Mouse (Mus musculus) lung, postnatal 25 days (tissue): ENCODE results near the gene Mecom.

ENCODE experiments used
- DNase-seq: peaks from one replicate; pipeline ENCODE4 v3.0.0; 2022; ENCODE audit warnings: low spot score

Mecom gene

DNA sequence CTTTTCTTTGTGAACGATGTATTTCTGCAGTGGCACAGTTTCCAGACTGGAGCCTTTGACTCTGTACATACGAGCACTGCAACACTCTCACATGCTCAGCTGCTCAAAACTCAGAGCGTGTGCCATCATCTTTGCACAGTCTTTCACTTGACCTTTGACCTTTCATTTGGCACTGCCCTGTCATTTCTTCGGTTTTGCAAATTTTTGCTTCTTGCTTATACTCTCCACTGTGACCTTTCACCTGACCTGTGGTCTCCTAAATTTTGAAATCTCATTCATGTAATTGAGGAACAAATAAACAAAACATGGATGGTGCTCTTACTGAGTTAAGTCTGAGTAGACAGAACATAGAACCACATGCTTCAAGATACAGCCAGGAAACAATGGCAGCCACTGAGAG is 446.7 kb downstream of the Mecom start:
- DNase-seq, result no peak

DNA sequence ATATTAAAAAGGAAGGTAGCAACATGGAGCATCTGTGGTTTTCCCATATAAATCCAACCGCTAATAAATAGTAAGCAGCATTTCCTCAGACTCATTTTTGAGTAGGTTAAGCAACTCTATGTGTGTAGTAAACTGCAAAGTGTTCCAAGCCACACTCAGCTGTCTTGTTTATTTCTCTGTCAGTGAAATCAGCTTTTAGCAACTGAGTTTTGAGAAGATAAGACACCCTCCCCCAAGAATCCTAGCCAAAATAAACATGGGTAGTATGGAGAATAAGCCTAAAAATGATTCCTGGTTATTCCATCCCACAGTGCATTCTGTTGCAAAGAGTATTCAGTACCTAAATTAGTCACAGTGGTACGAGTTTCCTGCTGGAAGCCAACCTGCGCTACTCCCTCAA is 450.1 kb downstream of the Mecom start:
- no peak for DNase-seq

DNA sequence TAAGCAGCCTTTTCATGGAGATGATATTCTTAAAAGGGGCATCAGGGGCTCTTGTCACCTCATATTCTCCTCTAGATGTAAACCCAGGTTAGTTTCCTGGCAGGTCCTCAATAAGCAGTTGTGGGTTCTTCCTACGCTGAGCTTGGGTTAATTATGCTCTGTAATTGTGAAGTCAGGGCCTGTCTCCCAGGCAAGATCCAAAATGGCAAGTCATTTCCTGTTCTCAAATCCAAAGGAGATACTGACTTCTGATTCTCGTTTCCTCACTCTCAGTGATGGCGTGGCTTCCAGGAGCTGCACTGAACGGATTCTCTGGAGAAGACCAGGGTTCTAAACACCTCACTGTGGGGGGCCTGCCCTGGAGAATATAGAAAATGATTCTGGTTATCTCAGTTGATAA is 450.7 kb downstream of the Mecom start:
- no peak for DNase-seq

DNA sequence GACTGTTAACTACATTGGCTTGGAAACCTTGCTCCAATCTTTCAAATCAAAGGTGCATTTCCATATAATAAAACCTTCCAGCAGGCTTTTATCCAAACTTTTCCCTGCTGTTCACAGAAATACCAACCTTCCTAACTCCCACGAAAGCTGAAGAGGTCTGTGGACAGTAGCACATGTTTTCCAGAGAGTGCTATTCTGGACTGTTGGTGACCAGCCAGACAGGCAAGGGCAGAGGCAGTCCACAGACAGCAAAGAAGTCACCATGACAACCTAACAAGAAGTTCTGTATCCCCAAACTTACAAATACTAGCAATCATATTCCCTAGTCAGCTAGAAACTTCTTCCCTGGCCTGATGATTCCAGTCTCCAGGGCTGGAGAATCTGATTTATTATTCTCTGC is 454.8 kb downstream of the Mecom start:
- DNase-seq, result no peak

DNA sequence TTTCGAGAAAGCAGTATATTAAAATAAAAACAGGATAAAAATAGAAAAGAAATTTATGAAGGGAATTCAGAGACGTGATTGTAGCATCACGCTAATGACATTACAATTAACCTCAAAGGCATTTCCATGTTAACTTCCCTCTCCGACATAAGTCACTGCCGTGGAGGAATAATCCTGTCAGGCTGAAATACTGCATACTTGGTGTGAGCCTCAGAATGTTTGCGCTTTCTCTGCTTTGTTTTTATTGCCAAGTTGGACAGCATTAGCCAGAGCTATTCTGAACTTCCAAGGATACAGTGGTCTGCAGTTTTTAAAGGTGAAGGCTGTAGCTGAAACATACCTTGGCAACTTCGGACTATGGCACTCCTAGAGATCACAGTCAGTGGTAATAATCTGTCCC is 455.3 kb downstream of the Mecom start:
- DNase-seq, result no peak

DNA sequence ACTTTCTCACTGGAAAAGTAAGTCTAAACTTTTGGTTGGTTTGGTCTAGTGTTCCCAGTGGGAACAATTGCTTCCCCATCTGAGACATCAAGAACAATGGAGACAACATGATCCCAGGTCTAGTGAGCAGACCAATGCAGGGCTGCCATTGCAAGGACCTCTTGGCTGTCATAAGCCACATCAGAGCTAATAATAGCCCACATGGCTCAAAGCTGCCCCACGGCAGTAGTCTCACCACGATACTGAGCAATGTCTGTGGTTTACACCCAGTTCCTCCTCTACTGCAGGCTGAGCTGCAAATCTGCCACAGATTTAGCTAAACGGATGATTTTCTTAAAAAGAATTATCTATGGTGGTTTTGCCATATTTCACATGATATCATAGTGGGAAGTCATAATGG is 455.9 kb downstream of the Mecom start:
- no peak for DNase-seq

DNA sequence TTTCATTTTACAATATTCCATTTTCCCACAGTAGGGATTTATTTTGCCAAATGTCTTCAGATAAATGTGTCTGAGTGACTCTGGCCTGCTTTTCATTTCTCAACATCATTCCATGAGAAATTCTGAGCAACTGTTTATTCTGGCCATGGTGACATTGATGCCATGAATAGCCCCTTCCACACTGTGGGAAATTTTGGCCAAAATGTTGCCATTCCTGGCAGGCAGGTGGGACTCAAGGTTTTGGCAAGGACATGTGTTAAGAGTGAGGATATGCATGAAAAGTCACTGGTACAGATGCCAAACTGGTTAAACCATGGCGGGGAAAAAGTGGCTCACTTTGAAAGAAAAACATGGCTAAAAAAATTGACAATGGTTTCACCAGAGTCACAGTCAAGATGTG is 456.4 kb downstream of the Mecom start:
- DNase-seq, result no peak

DNA sequence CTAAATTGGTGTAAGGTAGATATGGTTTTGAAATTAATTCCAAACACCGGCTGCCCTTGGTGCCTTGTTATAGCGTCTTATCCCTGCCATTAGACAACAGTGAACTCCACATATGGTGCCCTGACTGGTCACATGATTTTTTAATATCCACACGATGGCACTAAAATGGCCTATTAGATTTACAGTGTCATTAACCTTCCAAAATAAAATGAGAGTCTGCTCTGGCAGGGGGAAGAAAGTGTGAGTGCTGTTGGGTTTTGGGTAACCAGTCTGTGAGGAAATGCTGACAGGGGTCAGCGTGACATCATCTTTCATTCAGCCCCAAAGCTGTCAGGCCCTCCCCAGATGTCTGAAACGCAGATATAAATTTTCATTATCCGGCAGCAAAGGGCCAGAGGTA is 461.7 kb downstream of the Mecom start:
- no peak for DNase-seq

DNA sequence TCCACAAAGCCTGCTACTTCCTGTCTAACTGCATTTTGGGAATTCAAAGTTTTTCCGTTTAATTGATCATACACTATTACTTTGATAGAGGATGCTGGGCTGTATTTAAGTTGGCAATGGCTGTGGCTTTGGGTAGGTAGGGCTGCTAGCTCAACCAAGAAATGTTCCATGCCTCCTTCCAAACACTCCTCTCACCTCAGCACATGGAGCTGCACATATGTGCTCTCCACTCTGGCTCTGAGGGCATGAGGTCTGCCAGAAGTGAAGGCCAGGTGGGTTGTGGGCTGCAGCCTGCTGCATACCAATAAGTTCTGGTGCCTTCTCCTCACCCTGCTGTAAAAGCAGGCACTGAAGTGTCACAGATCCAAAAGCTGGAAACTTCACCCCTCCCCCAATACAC is 464.0 kb downstream of the Mecom start:
- no peak for DNase-seq

DNA sequence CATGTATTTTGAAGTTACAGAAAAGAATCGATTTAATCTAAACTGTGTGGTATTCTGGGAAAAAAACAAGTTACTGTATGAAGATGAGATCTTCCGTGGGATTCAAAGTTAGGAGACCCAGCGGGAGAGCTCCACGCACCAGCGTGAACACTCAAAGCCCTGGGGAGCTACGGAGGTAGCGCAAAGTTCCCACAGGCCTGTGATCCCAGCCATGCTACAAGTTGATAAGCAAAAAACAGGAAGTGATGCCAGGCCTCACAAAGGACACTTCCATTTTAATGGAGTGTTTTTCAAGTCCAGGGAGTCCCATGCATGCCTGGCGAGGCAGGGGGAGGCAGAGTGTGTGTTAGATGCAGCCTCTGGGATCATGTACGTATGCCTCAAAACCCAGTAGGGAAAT is 464.5 kb downstream of the Mecom start:
- DNase-seq, result no peak

DNA sequence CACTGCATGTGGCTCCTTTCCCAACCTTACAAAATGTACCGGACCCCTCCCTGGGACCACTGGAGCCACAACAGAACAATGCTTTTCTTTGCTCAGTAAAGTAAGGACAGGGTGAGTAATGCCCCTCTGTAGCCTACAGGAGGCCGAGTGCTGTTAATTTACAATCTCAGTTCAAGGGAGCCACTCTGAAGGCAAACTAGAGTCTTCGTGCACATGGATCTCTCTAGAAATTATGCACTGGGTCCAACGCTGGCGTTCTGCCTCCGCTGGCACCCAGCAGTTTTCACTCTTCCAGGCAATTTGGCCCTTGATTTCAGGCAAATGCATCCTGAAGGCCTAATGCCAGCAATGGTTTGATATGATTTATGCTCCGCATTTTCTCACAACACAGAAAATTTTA is 467.0 kb downstream of the Mecom start:
- no peak for DNase-seq

DNA sequence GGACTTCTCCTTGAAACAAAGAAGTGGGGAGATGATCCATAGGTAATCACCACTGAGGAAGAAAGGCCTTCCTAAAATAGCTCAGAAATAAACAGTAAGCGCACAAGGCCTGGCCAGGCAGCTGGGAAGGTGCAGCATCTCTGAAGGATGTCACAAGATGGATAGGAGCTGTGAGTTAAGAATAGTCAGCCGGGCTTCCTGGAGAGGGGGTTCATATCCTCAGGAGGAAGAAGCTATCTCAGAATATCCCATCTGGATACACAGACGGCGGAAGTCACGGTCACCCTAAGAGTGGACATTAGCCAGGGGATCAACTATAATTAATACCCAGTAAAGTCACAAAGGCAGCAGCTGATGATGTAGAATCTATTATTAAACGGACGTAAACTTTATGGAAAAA is 471.3 kb downstream of the Mecom start:
- DNase-seq, result no peak

DNA sequence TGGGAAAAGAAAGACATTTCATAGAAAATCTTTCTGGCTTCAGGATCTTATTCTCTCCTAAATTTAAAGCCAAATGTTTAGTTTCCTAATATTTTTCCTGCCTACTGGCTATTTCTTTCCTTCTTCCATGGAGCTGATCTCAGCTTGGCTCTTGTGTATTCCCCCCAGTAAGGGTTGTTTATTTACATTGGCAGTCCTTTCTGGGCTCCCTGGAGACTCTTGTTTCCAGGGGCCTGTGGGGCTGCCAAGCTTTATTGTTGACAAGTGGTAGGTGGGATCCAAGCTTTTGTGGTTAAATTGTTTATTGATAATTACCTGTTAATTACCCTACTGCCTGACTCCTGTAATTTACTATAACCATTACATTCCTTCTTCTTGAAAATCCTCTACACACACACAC is 476.5 kb downstream of the Mecom start:
- no peak for DNase-seq

DNA sequence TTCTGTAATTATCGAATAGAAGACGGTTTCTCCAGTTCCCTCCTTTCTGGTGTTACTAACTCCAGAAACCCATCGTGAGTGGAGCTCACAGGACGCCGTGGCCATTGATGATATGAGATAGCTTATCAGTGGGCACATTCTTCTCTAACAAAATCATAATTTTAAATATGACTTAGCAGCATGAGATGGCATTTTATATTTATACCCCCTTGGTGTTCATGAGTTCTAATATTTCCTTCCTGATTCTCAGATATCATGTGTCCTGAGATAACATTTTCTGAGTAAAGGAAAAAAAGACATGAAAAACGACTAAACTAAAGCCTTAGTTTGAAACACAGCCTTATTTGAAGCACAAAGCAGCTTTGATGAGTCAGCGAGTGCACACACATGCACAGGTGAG is 481.3 kb downstream of the Mecom start:
- no peak for DNase-seq

DNA sequence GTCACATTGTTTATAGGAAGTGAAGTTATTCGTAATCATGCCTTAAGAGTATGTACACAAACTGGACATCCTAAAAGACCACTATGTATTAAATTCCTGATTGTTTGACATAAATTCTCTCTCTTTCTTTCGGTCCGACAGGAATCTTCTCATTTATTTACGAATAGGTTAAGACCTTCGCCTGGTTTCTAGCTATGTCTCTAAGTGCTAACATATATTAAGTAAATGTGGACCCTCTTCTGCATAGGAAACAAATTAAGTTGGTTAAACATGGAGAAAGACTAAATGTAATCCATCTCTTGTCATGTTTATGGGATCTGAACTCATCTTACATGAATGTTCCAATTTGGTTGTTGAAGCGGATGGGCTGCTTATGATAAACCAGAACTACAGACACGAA is 487.8 kb downstream of the Mecom start:
- DNase-seq, result no peak

DNA sequence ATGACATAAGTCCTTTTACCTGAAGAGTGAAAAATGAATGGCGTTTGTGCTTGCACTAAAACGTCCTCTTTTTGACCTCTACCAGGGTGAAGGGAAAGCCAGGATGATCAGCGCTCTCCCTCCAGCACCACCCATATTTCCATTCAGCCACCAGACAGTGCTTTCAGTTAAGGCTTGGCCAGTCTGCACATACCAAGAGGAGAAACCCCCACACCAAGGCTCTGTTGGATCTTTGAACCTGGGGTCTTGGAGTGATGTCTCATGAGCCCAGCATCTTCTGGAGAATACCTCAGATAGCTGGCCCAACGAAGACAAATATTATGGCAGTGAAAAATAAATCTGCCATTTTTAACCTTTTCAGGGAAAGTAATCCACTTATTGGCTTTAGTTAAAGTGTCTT is 488.2 kb downstream of the Mecom start:
- DNase-seq, result no peak

DNA sequence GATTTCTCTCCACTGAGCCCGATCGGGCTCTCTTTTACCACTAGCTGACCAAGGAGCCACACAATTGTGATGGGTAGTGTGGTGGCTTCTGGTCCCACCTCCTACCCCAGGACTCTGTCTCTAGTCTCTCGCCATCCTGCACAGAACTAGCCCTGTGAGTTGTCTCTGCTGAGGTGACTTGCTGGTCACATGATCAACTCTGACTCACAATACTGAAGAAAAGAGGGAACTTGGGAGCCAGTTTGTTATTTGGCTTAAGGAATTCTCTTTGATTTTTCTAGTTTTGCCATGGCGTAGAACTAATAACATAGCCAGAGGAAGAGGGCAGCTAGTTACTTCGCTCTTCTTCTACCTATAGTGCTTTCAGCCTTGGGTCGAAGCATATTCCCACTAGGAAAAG is 496.5 kb downstream of the Mecom start:
- DNase-seq, result no peak

DNA sequence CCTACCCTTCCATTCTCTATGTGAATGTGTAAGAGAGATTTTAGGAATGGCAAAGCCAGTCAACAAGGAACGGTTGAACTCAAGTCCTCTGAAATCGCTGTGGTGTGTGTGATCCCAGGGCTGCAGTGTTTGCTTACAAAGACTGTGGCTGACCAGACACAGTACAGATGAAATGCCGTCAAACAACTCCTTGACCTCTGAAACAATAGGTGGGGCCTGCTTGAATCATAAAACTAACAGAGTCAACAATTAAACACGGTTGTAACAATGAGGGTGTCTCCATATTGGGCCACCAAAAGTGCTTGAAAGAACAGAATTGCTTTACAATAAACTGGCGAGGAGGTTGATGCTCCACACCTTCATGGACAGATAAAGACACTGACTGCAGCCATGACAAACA is 497.0 kb downstream of the Mecom start:
- no peak for DNase-seq

DNA sequence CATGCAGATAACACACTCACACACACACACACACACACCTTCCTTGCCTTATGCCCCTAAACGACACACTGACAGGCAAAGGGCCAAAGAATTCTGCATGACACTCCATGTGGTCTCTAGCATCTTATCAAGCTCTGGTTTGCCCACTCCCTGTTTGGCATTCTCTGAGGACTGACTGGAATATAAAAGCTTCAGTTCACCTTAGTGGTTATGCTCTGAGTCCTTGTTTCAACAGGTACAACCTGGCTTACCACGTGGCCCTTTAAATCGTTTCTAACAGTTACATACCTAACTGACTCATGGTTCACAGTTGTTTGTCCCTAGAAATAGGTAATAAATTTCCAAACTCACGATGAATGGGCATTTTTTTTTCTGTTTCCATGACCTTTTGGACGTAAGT is 499.0 kb downstream of the Mecom start:
- no peak for DNase-seq

DNA sequence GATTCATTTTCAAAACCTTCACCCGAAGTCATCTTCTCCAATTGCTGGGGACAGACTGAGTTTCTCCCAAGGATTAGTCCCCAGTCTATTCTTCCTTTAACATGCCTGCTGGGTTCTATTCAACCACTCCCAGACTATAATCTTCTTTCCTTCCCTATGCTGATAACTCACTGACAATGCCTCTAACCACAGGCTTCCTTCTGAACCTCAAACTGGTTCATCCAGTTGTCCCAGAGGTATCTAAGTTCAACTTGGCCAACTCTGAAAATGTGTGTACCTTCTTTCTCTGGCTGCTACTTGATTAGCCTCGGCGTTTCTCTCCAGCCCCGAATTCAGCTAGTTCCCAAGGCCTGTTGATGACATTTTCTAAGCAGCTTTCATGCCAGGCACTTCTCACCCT is 499.7 kb downstream of the Mecom start:
- DNase-seq, result no peak

DNA sequence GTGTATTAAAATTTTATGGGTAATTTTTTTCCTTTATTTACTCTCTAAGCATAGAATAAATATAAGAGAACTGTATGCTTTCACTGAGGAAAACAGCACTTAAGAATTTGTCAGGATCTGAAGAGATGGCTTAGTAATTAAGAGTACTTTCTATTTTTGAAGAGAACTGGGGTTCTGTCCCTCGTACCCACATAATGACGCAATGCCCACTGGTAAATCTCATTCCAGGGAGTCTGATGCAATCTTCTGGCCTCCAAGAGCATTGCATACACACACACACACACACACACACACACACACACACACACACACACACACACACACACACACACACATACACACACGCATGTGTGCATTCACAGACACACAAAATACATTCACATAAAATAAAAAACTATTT is 504.3 kb downstream of the Mecom start:
- no peak for DNase-seq

DNA sequence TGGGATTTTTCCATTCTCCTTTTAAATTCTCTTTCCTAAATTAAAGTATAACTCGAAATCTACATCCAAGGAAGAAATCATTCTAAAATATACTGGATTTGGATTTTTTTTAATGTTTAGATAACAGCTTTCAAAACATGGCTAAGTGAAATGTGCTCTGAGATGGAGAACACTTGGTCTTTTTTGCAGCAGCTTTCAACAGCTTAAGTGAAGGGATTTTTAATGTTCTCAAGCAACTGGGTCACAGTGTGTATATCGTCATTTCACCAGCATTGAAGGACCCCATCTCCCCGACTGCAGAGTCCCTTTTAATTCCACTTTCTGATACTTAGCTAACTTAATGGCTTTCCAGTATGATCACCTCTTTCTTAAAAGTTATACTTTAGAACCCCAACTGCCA is 509.3 kb downstream of the Mecom start:
- DNase-seq, result no peak

DNA sequence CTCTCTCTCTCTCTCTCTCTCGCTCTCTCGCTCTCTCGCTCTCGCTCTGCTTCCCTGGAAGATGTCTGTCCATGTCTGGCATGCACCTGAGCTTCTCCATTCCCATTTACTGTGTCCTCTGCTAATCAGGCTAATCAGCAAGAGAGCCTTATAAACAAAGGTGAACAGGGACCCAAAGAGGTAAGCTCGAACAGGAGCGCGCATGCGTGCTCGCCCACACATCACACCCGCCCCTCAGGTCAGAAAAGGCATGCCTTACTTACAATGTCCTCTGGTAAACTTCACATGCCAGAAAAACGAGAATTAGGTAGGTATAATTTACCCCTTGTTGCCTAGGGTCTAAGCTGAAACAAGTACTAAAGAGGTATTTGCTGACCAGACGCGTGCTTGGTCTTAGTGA is 527.8 kb downstream of the Mecom start:
- no peak for DNase-seq

DNA sequence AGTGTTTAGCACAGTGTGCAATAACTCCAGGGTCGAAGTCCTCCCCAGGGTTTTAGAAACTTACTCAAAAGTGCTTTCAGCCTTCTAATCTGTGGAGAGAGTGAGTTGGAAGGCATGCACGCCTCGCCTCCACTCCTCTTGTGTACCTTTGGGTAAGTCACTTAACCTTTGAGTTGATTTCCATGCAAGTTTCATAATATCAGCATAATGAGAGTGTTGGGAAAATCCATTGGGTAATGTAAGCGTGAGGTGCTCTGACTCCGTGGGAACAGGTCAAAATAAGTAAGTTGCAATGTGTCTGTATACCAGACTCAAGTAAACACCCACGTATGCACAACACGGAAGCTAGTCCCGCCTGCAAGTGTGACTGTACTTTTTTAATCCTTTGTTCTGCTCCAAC is 528.4 kb downstream of the Mecom start:
- DNase-seq, result peak; percentile 74

DNA sequence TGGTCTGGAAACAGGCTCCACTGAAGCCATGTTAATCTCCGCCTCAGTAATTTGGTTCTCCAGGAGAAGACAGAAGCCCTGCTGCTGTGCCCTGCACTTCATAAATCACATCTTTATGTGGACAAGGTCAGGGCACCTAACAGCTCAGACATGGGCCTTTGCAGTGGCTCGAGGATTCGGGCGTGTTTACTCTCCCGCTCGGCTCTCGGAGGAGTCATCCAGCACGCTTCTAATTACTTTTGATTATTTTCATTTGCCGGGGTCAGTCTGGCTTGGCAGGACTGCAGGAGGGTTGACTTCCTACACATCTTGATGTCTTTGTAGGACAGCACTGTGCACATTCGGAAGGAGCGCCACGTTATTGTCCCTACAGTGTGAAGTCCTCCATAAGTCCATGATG is 529.6 kb downstream of the Mecom start:
- no peak for DNase-seq

DNA sequence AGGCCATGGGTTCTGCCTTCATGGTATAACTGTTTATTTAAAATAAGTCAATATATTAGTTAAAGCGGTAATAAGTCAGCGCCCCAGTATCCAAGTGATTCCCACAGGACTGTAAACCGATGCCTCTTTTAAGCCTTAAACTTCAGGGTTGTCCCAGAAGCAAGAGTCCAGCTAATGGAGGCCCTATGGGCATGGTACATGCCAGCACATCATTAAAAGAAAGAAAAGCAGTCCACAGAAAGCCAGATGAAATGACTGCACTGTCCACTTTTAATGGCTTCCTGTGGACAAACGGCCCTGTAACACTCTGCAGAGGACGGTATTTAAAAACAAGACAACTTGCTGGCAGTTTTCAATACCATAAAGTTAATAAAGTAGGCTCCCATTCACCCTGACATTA is 531.0 kb downstream of the Mecom start:
- no peak for DNase-seq
